Mouse (Mus musculus) forebrain, embryonic 13.5 days (tissue): ENCODE measurements around the gene Nudt9. TPM values are rescaled to one million over a fixed set of nuclear protein-coding genes. Genes with fewer than 3 reads are reported as not detected.

Source experiments
- ATAC-seq: fragments of 200-750 bp; cut with Nextera tagmentation; 2 replicates; pipeline ENCODE4 v1.8.0; 2017
- H3K27ac ChIP-seq: fragments of 300-500 bp; sonication (generic); 2 replicates; pipeline ENCODE4 v1.5.1; 2015; ENCODE audit warnings: inconsistent platforms, mild to moderate bottlenecking, moderate library complexity
- H3K27me3 ChIP-seq: fragments of 300-500 bp; sonication (generic); 2 replicates; pipeline ENCODE4 v1.6.1; 2015; ENCODE audit warnings: mild to moderate bottlenecking, inconsistent platforms
- H3K36me3 ChIP-seq: fragments of 300-500 bp; sonication (generic); 2 replicates; pipeline ENCODE4 v1.6.1; 2015; ENCODE audit warnings: mild to moderate bottlenecking, inconsistent platforms; ENCODE audit not compliant: poor library complexity, severe bottlenecking
- H3K4me1 ChIP-seq: fragments of 300-500 bp; sonication (generic); 2 replicates; pipeline ENCODE4 v1.6.1; 2015; ENCODE audit warnings: inconsistent platforms
- H3K4me2 ChIP-seq: fragments of 300-500 bp; sonication (generic); 2 replicates; pipeline ENCODE4 v1.6.1; 2015; ENCODE audit warnings: inconsistent platforms, mild to moderate bottlenecking, moderate library complexity
- H3K4me3 ChIP-seq: fragments of 300-500 bp; sonication (generic); 2 replicates; pipeline ENCODE4 v1.5.1; 2015; ENCODE audit warnings: mild to moderate bottlenecking, inconsistent platforms
- H3K9ac ChIP-seq: fragments of 300-500 bp; sonication (generic); 2 replicates; pipeline ENCODE4 v1.6.1; 2015; ENCODE audit warnings: mild to moderate bottlenecking, inconsistent platforms
- H3K9me3 ChIP-seq: fragments of 300-500 bp; sonication (generic); replicated peaks from 2 replicates; pipeline ENCODE4 v1.6.1; 2016; ENCODE audit warnings: inconsistent platforms
- WGBS: fragments of 180-500 bp; shearing (Covaris S2); methylation state at CpG from one replicate; pipeline ENCODE4 v1.1.7; 2015; 5-methylcytosine and 5-hydroxymethylcytosine counted together
- microRNA-seq: library from miRNA; unstranded; fragments of <30 nt; microRNA quantifications from one replicate; pipeline ENCODE4, GENCODE M21; 2016
- polyA plus RNA-seq: library from polyadenylated mRNA; unstranded; fragments of >200 nt; fragmentation: Nextera tagmentation; extraction: Ambion mirVana; gene quantifications from 2 replicates; pipeline ENCODE4 v1.2.1, GENCODE M21; 2015

Nudt9 gene
- polyA plus RNA-seq, 1 experiment from 2014 or later, result 53.3 TPM

DNA sequence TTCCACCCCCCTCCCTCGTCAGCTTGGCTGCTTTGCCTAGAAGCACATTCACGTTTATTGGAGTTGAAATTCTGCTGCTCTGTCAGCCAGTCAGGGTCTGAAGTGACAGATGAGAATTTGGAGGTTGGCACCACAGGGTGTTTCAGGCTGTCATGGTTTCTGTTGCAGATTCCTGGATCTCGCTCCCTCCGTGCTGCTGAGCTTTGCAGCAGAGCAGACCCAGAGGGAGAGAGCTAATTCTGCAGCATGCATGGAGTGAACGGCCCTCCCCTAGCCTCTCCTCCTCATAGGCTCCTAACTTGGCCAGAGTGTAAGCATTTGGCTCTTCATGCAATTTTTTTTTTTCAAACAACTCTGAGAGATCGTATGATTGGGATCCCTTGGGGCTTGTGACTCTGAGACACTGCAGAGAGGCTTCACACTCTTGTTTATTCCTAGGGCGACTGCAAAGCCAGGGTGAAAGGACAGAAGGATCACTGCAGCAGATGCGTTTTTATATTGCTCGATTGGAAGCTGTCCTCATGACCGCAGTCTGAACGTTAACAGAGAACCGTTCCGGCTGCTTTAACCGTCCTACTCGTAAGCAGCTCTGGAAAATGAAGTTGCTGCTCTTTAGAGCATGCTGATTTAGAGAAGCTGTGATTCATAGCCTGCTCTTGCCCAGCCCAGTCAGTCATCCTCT, 67.5 kb downstream of the Nudt9 start, which contains the start of gene Sparcl1:
Gene Sparcl1 (minus strand): TSS at position 243 of the 682 bp plus-strand sequence.
- no peaks in the 10 kb centered on the region for H3K9me3 ChIP-seq
- peak; percentile 39; the same call in 1 of the 2 replicates for ATAC-seq
- H3K36me3 ChIP-seq, result no peaks in the 10 kb centered on the region
- H3K27me3 ChIP-seq, result 0 out of 2 replicates have a peak, but pooled peaks cover 3% of the 10 kb centered on the region
- H3K4me1 ChIP-seq, result peaks cover 57% of the 10 kb centered on the region
- H3K9ac ChIP-seq, result peak within 1 kb of the TSS; percentile 47; the same call in 1 of the 2 replicates
- peak within 1 kb of the TSS; percentile 31 for H3K4me2 ChIP-seq
- no peak within 1 kb of the TSS for H3K4me3 ChIP-seq
- WGBS, result 33% methylated on average over 15 of the region's 15 CpGs
- peak within 1 kb of the TSS; percentile 57 for H3K27ac ChIP-seq

Small RNA genes lying within 50 kb of the gene (microRNA-seq; reads per million reads assigned to microRNA genes)
- gene Mir5619, result 2.4 reads per million

Other genes with a start within 250 kb of the Nudt9 start
- gene Klhl8, start 135.0 kb upstream of the Nudt9 start, polyA plus RNA-seq, result 25.3 and 26.4 TPM in 2 replicates
- not detected in 2 replicates for gene Hsd17b13, start 68.9 kb upstream of the Nudt9 start, polyA plus RNA-seq
- gene Hsd17b11, start 24.4 kb upstream of the Nudt9 start, polyA plus RNA-seq, result 0.77 and 1.1 TPM in 2 replicates
- not detected in 2 replicates for gene Gm17660, start 31.3 kb downstream of the Nudt9 start, polyA plus RNA-seq
- gene Sparcl1, start 67.4 kb downstream of the Nudt9 start, polyA plus RNA-seq, result 34.7 and 41.3 TPM in 2 replicates
- gene Dspp, start 124.4 kb downstream of the Nudt9 start, polyA plus RNA-seq, result not detected in 2 replicates
- gene Dmp1, start 156.3 kb downstream of the Nudt9 start, polyA plus RNA-seq, result 0.66 and 1.1 TPM in 2 replicates